Mouse (Mus musculus) CH12.LX (cell line): Measurements from ENCODE around the gene Gm38392. TPM values are rescaled to one million over a fixed set of nuclear protein-coding genes. Genes with fewer than 3 reads are reported as not detected.

Source experiments
- DNase-seq: peaks from one replicate; pipeline ENCODE4 v3.0.0-alpha.2; 2013; ENCODE audit errors: extremely low read depth
- H3K27ac ChIP-seq: 2 replicates; pipeline ENCODE4 v1.5.1; 2012; ENCODE audit warnings: low read depth, mild to moderate bottlenecking, control low read depth, moderate library complexity; ENCODE audit not compliant: insufficient read depth
- H3K27me3 ChIP-seq: replicated peaks from 2 replicates; pipeline ENCODE3; 2012; ENCODE audit warnings: inconsistent platforms
- H3K36me3 ChIP-seq, 2 experiments: replicated peaks in 1 of 2; 2 replicates each; pipeline versions ENCODE3 to v1.6.1; 2012; ENCODE audit warnings: inconsistent platforms in 1 of 2, low read length in 1 of 2, mild to moderate bottlenecking in 1 of 2, mixed read lengths in 1 of 2, moderate library complexity in 1 of 2; ENCODE audit not compliant: control insufficient read depth in 1 of 2, insufficient read depth in 1 of 2
- H3K4me1 ChIP-seq, 2 experiments: 2 replicates each; pipeline ENCODE4 v1.6.1; 2012; ENCODE audit warnings: inconsistent platforms in 1 of 2, moderate library complexity in 1 of 2; ENCODE audit not compliant: insufficient read depth in 2 of 2, control insufficient read depth in 1 of 2
- H3K4me2 ChIP-seq: 2 replicates; pipeline ENCODE4 v1.6.1; 2012; ENCODE audit warnings: low read depth, mild to moderate bottlenecking, control low read depth; ENCODE audit not compliant: poor library complexity, insufficient read depth, severe bottlenecking
- H3K4me3 ChIP-seq, 3 experiments: fragments of 150-350 bp in 1 of 3; sonication (generic) in 1 of 3; replicated peaks in 1 of 3; 2 replicates each; pipeline versions ENCODE3 to v1.5.1; 2011 to 2012; ENCODE audit warnings: low read depth in 2 of 3, low read length in 2 of 3, mild to moderate bottlenecking in 2 of 3, moderate library complexity in 2 of 3, control low read depth in 1 of 3, improper control_type of control experiment in 1 of 3, inconsistent platforms in 1 of 3, mixed read lengths in 1 of 3; ENCODE audit not compliant: poor library complexity in 1 of 3
- H3K79me2 ChIP-seq: replicated peaks from 2 replicates; pipeline ENCODE4 v1.6.1; 2012; ENCODE audit warnings: mild to moderate bottlenecking, moderate library complexity; ENCODE audit not compliant: control insufficient read depth, poor library complexity, insufficient read depth, severe bottlenecking; ENCODE audit errors: extremely low read depth
- H3K9ac ChIP-seq: 2 replicates; pipeline ENCODE4 v1.6.1; 2012; ENCODE audit warnings: low read depth, mild to moderate bottlenecking, control low read depth, moderate library complexity; ENCODE audit not compliant: insufficient read depth
- H3K9me3 ChIP-seq: replicated peaks from 2 replicates; pipeline ENCODE3; 2012; ENCODE audit warnings: low read length, inconsistent platforms, mixed read lengths
- HCFC1 ChIP-seq: IDR thresholded peaks from 2 replicates; pipeline ENCODE4 v1.6.1; 2012; ENCODE audit warnings: low read depth, mild to moderate bottlenecking, inconsistent platforms, low read length, improper control_type of control experiment
- JUN ChIP-seq: IDR thresholded peaks from 2 replicates; pipeline ENCODE4 v1.6.1; 2011; ENCODE audit warnings: low read depth, mild to moderate bottlenecking, low read length, improper control_type of control experiment, moderate library complexity; ENCODE audit not compliant: insufficient read depth
- JUND ChIP-seq: conservative IDR thresholded peaks from 2 replicates; pipeline ENCODE4 v1.6.1; 2011; ENCODE audit warnings: low read depth, low read length, improper control_type of control experiment
- MAFK ChIP-seq: IDR thresholded peaks from 2 replicates; pipeline ENCODE4 v1.6.1; 2011; ENCODE audit warnings: low read length, improper control_type of control experiment; ENCODE audit not compliant: insufficient replicate concordance
- MAX ChIP-seq: IDR thresholded peaks from 2 replicates; pipeline ENCODE4 v1.6.1; 2011; ENCODE audit warnings: low read length, improper control_type of control experiment
- MAZ ChIP-seq: IDR thresholded peaks from 2 replicates; pipeline ENCODE4 v1.6.1; 2012; ENCODE audit warnings: low read depth, mild to moderate bottlenecking, inconsistent platforms, low read length, improper control_type of control experiment, moderate library complexity
- MXI1 ChIP-seq: IDR thresholded peaks from 2 replicates; pipeline ENCODE4 v1.6.1; 2011; ENCODE audit warnings: mild to moderate bottlenecking, low read depth, low read length, improper control_type of control experiment
- MYC ChIP-seq: IDR thresholded peaks from 2 replicates; pipeline ENCODE4 v1.6.1; 2011; ENCODE audit warnings: low read depth, mild to moderate bottlenecking, improper control_type of control experiment, low read length
- NRF1 ChIP-seq: IDR thresholded peaks from 2 replicates; pipeline ENCODE4 v1.6.1; 2014; ENCODE audit warnings: low read depth, mild to moderate bottlenecking, inconsistent platforms, low read length, improper control_type of control experiment, moderate library complexity
- PAX5 ChIP-seq: IDR thresholded peaks from 2 replicates; pipeline ENCODE4 v1.6.1; 2012; ENCODE audit warnings: low read length, inconsistent platforms, mixed read lengths
- POLR2AphosphoS2 ChIP-seq: IDR thresholded peaks from 2 replicates; pipeline ENCODE4 v1.6.1; 2011; ENCODE audit warnings: low read depth, low read length, improper control_type of control experiment
- SMC3 ChIP-seq: IDR thresholded peaks from 2 replicates; pipeline ENCODE4 v1.6.1; 2011; ENCODE audit warnings: low read depth, low read length, improper control_type of control experiment
- TBP ChIP-seq: conservative IDR thresholded peaks from 2 replicates; pipeline ENCODE4 v1.6.1; 2011; ENCODE audit warnings: low read depth, low read length, improper control_type of control experiment
- TCF12 ChIP-seq: IDR thresholded peaks from 2 replicates; pipeline ENCODE4 v1.6.1; 2014; ENCODE audit warnings: low read depth, mild to moderate bottlenecking, inconsistent platforms, low read length, improper control_type of control experiment
- UBTF ChIP-seq: IDR thresholded peaks from 2 replicates; pipeline ENCODE4 v1.6.1; 2012; ENCODE audit warnings: low read depth, mild to moderate bottlenecking, inconsistent platforms, low read length, improper control_type of control experiment, moderate library complexity
- USF1 ChIP-seq: IDR thresholded peaks from 2 replicates; pipeline ENCODE4 v1.6.1; 2014; ENCODE audit warnings: low read depth, mild to moderate bottlenecking, inconsistent platforms, low read length, improper control_type of control experiment
- USF2 ChIP-seq: conservative IDR thresholded peaks from 2 replicates; pipeline ENCODE4 v1.6.1; 2011; ENCODE audit warnings: low read depth, low read length, improper control_type of control experiment
- ZKSCAN1 ChIP-seq: IDR thresholded peaks from 2 replicates; pipeline ENCODE4 v1.6.1; 2012; ENCODE audit warnings: low read depth, inconsistent platforms, low read length, improper control_type of control experiment, borderline replicate concordance
- ZMIZ1 ChIP-seq: IDR thresholded peaks from 2 replicates; pipeline ENCODE4 v1.6.1; 2012; ENCODE audit warnings: low read depth, mild to moderate bottlenecking, inconsistent platforms, low read length, improper control_type of control experiment
- dilution Hi-C: fragments of 300-500 bp; cut with MboI; formaldehyde crosslinking; loops from 2 replicates; pipeline ENCODE4 v1.14.3; 2020; ENCODE audit warnings: low sequenced_read_pairs; ENCODE audit not compliant: extremely low pct_unique_long_range_greater_than_20kb, extremely low pct_ligation_motif_present
- in situ Hi-C: fragments of 300-500 bp; cut with MboI; formaldehyde crosslinking; loops from 3 replicates; pipeline ENCODE4 v1.14.3; 2019; ENCODE audit warnings: low sequenced_read_pairs, low pct_ligation_motif_present, low pct_unique_long_range_greater_than_20kb, mixed read lengths
- polyA plus RNA-seq: library from polyadenylated mRNA; unstranded; fragments of >175 nt; gene quantifications from 2 replicates; pipeline ENCODE4 v1.2.1, GENCODE M21; 2012; ENCODE audit warnings: low read depth; ENCODE audit not compliant: insufficient read length
- total RNA-seq, 2 experiments: library from RNA; depleted of rRNA; stranded (reverse); fragments of 300-350 nt in 1 of 2; fragments of >200 nt in 1 of 2; gene quantifications; 2 replicates each; pipeline ENCODE4 v1.2.3; 2012 to 2014

The Gm38392 gene
- total and polyA plus RNA-seq, 3 experiments = not detected

DNA sequence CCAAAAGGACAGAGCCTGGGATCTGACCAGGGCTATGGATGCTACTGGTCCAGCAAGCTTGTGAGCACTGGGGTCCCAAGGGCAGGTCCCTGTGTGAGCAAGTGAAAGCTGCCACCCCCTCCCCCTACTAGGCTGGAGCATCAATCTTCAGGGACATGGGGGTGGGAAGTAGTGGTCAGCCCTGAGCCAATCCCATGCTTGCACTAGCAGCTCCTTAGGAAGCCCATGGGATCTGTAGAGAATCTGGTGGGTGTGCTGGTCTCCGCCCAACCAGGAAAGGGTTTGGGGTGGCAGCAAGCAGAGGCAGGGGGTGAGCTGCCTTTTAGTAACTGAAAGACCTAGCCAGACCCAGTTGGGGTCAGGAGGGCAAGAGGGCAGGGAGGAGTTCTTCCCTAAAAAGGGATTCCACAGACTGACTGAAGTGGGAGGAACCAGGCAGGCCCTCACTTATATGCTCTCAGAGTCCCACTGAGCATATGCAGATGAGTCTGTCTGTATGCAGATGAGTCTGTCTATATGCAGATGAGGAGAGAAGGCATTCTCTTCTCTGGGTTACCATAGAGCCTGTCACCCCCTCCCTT is 55.9 kb downstream of the Gm38392 start:
- DNase-seq = peak; percentile 50
- no peak overlapping the region for H3K4me3 ChIP-seq
- H3K27me3 ChIP-seq = peaks cover 44% of the 10 kb centered on the region
- H3K4me1 ChIP-seq = peaks cover 20 to 55% of the 10 kb centered on the region in 2 experiments
- dilution Hi-C loops = no loop called here
- H3K9me3 ChIP-seq = no peaks in the 10 kb centered on the region
- no peak overlapping the region for H3K4me2 ChIP-seq
- in situ Hi-C loops = no loop called here
- H3K79me2 ChIP-seq = no peaks in the 10 kb centered on the region
- H3K36me3 ChIP-seq = no peaks in the 10 kb centered on the region
- H3K9ac ChIP-seq = no peak overlapping the region
- no peak overlapping the region for H3K27ac ChIP-seq
- no peak for TF ChIP-seq ZKSCAN1
- no peak for TF ChIP-seq JUN
- TF ChIP-seq ZMIZ1 = no peak
- TF ChIP-seq MAZ = no peak
- no peak for TF ChIP-seq NRF1
- TF ChIP-seq UBTF = no peak
- no peak for TF ChIP-seq SMC3
- no peak for TF ChIP-seq HCFC1
- no peak for TF ChIP-seq JUND
- no peak for TF ChIP-seq USF1
- no peak for TF ChIP-seq TCF12
- no peak for TF ChIP-seq MAX
- no peak for TF ChIP-seq USF2

DNA sequence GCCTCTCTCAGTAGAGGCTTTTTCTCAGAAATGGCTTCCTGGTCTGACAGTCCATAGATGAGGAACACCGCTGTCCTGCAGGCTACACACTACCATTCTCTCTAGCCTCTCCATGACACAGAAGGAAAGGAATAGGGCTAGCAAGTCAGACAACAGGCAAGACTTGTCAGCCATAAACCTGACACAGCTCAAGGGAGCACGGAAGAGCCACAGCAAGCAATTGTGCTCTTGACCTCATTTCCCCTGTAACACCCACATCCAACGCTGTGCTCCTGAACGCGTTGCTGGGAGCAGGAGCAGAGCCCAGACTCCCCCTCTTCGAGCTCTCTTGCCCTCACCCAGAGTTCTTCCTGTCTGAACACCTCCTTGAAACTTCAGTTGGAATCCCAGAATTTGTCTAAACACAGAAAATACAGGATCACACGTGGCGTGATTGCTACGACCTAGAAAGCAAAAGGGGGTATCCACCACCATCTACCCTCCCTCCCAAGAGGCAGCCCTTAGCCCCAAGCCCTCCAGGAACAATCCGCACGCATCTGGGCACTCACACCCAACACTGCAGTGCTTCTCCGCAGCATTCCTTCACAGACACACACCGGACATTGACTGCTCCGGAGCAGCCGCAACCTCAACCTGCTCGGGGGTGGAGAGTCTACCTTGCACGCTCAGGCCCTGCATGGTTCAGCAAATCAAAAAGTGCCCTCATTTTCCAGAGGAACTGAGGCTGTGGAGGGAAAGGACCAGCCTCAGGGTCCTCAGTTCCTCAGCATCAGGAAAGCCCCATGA is 56.6 kb downstream of the Gm38392 start:
- Histone ChIP-seq H3K27ac (no peak overlapping the region), H3K27me3 (peaks cover 51% of the 10 kb centered on the region), H3K4me1 (peaks cover 16 to 49% of the 10 kb centered on the region in 2 experiments), H3K4me3 (no peak overlapping the region), H3K79me2 (no peaks in the 10 kb centered on the region), H3K9me3 (no peaks in the 10 kb centered on the region), H3K4me2 (no peak overlapping the region), H3K9ac (no peak overlapping the region), H3K36me3 (no peaks in the 10 kb centered on the region)
- no peak for DNase-seq
- TF ChIP-seq ZMIZ1 = no peak
- TF ChIP-seq PAX5 = no peak
- TF ChIP-seq TBP = no peak
- no peak for TF ChIP-seq POLR2AphosphoS2
- no peak for TF ChIP-seq TCF12
- TF ChIP-seq MXI1 = no peak
- no peak for TF ChIP-seq MAX
- TF ChIP-seq MAFK = no peak
- no peak for TF ChIP-seq MYC
- TF ChIP-seq USF1 = no peak
- in situ Hi-C loops = no loop called here
- dilution Hi-C loops = no loop called here
